Mouse (Mus musculus): ENCODE data around the gene Sema3f.

- TF ChIP-seq POLR2A (IDR thresholded peaks at IDR 0.05; ENCODE audit: borderline replicate concordance, insufficient read depth, low read length) (no peak), CTCF (IDR thresholded peaks at IDR 0.05; ENCODE audit: borderline replicate concordance, insufficient read depth, low read depth, low read length) (no peak)
Observed at GRCm38 (mm10) chr9:107718781-107719540, 8.7 kb upstream of the Sema3f start.
